Comparison of ENCODE assay signal across 8 mouse cellular contexts in genomic region chr19:57610058-57610475, GRCm38 (mm10). TPM values are rescaled to one million over a fixed set of nuclear protein-coding genes. Genes with fewer than 3 reads are reported as not detected.
DNase-seq lines count a peak whose midpoint lies in the region; ATAC-seq and TF ChIP-seq lines count a peak whose summit lies in the region.

No protein-coding gene starts in this region.

- no peak; the same call in 1 of the 2 replicates for ATAC-seq in hindbrain, embryonic 14.5 days (ENCODE audit: low FRiP score)

- no peaks in the 10 kb centered on the region for H3K79me3 ChIP-seq in C2C12 (ENCODE audit: low read depth)

- TF ChIP-seq CTCF in C2C12 (IDR thresholded peaks at IDR 0.05; ENCODE audit: control insufficient read depth, insufficient read depth, insufficient read length), result no peak

- DNase-seq in gastrocnemius, adult 18-20 months (ENCODE audit: low spot score), result peak; percentile 29
- DNase-seq in gastrocnemius, postnatal 14 days, result no peak
- peak; percentile 82 for DNase-seq in embryo, embryonic 11 days
- peak; percentile 61 for DNase-seq in hindbrain, embryonic 14.5 days (ENCODE audit: low spot score)
- peak; percentile 51 to 62 for DNase-seq in thymus, adult 18-20 months
- no peak for DNase-seq in cerebellum, postnatal 25 days

- H3ac ChIP-seq in C2C12 (ENCODE audit: control insufficient read depth, insufficient read length, low read depth), result peak overlapping the region; percentile 79

- H3K27ac ChIP-seq in hindbrain, embryonic 14.5 days, result peak overlapping the region; percentile 99

- no peaks in the 10 kb centered on the region for H3K36me3 ChIP-seq in C2C12 (ENCODE audit: control insufficient read depth, insufficient read depth)
- no peaks in the 10 kb centered on the region for H3K36me3 ChIP-seq in hindbrain, embryonic 14.5 days (replicated peaks; ENCODE audit: control insufficient read depth, insufficient read depth)
- H3K36me3 ChIP-seq in megakaryocyte, embryonic 14.5 days (replicated peaks; ENCODE audit: low read length), result no peaks in the 10 kb centered on the region

- H3K9ac ChIP-seq in hindbrain, embryonic 14.5 days, result peak overlapping the region; percentile 96

- intact Hi-C loops in gastrocnemius, postnatal 14 days (cut with DNase I; ENCODE audit: low total_unique reads), result no loop called here

- H3K4me3 ChIP-seq in C2C12 (ENCODE audit: insufficient read depth, poor library complexity, severe bottlenecking), result peak overlapping the region; percentile 55
- peak overlapping the region; percentile 96 for H3K4me3 ChIP-seq in hindbrain, embryonic 14.5 days (replicated peaks; ENCODE audit: low read length)
- peak overlapping the region; percentile 97 for H3K4me3 ChIP-seq in megakaryocyte, embryonic 14.5 days (replicated peaks)

- peaks cover 19% of the 10 kb centered on the region for H3K4me1 ChIP-seq in hindbrain, embryonic 14.5 days (replicated peaks; ENCODE audit: control insufficient read depth, insufficient read depth, low read length)
- peaks cover 25% of the 10 kb centered on the region for H3K4me1 ChIP-seq in megakaryocyte, embryonic 14.5 days

- no peaks in the 10 kb centered on the region for H3K9me3 ChIP-seq in hindbrain, embryonic 14.5 days (ENCODE audit: control insufficient read depth, low read length)
- H3K9me3 ChIP-seq in megakaryocyte, embryonic 14.5 days, result no peaks in the 10 kb centered on the region

- no peaks in the 10 kb centered on the region for H3K27me3 ChIP-seq in C2C12 (ENCODE audit: control insufficient read depth, insufficient read depth, insufficient read length)
- no peaks in the 10 kb centered on the region for H3K27me3 ChIP-seq in hindbrain, embryonic 14.5 days (ENCODE audit: control insufficient read depth, insufficient read depth, low read length)
- H3K27me3 ChIP-seq in megakaryocyte, embryonic 14.5 days (replicated peaks), result peaks cover 56% of the 10 kb centered on the region

- no peaks in the 10 kb centered on the region for H3K79me2 ChIP-seq in C2C12 (ENCODE audit: control insufficient read depth, insufficient read depth)

- H3K4me2 ChIP-seq in hindbrain, embryonic 14.5 days (replicated peaks), result peak overlapping the region; percentile 99

- under 1% methylated on average over 21 of the region's 21 CpGs for WGBS in hindbrain, embryonic 14.5 days

TF ChIP-seq in C2C12, 6 proteins besides CTCF, POLR2A, EP300 and RAD21:
- TF ChIP-seq CEBPB (IDR thresholded peaks at IDR 0.05; ENCODE audit: low read depth) (peak; percentile 73), FOSL1 (IDR thresholded peaks at IDR 0.05; ENCODE audit: insufficient read depth, low read length, poor library complexity, severe bottlenecking) (no peak)

RNA-seq across cellular contexts. Expression of gene Atrnl1, which starts 0.8 kb away (rescaled TPM):
- 1 to 10 TPM; 4.4 to 5.0 TPM for total RNA-seq in gastrocnemius, adult 18-20 months (2021)
- total RNA-seq in gastrocnemius, postnatal 14 days (2021), result 10 to 100 TPM; 10.4 to 10.9 TPM
- polyA plus RNA-seq in C2C12 (2012; fragmentation: generic; extraction: Trizol), result 3.3 TPM
- polyA plus RNA-seq in hindbrain, embryonic 14.5 days (2014; fragmentation: Nextera tagmentation; extraction: Ambion mirVana), result 8.6 and 9.4 TPM in 2 replicates
- polyA plus RNA-seq in megakaryocyte, embryonic 14.5 days (2012; ENCODE audit: insufficient read depth, low replicate concordance), result 0.25 TPM in 1 of 2 replicates, not detected in the other

Comparison
In these comparisons a context has a peak if more than half of its experiments do, and no peak if none do; other contexts are left out.
1. DNase-seq: peak in gastrocnemius, adult 18-20 months (single experiment), embryo, embryonic 11 days (single experiment), hindbrain, embryonic 14.5 days (single experiment) and thymus, adult 18-20 months (2 of 2); none in gastrocnemius, postnatal 14 days (single experiment) and cerebellum, postnatal 25 days (0 of 2).
2. Peak in every context shown above with its lines, with median percentiles within 50 percentile points of each other: H3K4me3 ChIP-seq.